Mouse (Mus musculus) ES-E14 (cell line): Measurements from ENCODE around the gene Ptprk.

Experiments used
- CHD2 ChIP-seq: IDR thresholded peaks from 2 replicates; pipeline ENCODE4 v1.6.1; 2014; ENCODE audit warnings: mild to moderate bottlenecking, low read depth, low read length, inconsistent platforms
- MAFK ChIP-seq: IDR thresholded peaks from 2 replicates; pipeline ENCODE4 v1.6.1; 2014; ENCODE audit warnings: mild to moderate bottlenecking, low read depth, low read length, inconsistent platforms; ENCODE audit not compliant: insufficient read depth
- ZNF384 ChIP-seq: IDR thresholded peaks from 2 replicates; pipeline ENCODE4 v1.6.1; 2012; ENCODE audit warnings: low read depth, low read length, inconsistent platforms

DNA sequence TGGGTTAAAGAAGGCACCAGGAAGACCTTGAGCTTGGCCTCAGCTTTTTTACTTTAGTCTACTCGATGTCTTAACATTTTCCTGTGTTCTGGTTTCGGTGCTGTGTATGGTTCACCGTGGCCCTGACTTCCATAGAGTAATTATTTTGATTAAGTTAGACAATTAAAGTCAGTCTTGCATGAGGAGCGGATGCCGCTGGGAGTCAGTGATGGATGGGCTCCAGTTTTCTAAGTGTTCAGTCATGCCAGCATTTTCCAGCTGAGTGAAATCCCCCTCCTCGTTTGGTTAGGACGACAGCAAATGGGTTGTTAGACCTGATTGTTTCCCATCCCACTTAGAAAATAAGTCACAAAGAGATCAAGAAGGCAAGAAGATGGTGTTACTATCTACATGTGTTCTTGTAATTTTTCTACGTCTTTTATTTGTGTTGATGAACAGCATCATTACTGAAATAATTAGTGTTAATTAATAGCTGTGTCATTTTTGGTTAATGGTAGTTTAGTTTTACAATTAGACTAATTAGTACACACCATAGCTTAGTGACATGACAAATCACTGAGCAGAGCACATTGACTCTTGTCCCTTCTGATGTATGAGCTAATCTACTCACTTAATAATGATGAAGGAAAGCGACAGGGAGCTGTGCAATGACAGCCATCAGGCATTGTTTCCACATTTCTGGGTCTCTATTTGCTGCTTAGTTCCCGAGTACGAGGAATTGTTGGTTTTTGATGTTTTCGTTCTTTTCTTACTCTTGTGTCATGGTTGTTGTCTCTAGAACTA, 390.3 kb downstream of the Ptprk start:
- TF ChIP-seq MAFK (no peak), CHD2 (no peak), ZNF384 (no peak)
